Mouse (Mus musculus): ENCODE data around the gene Gfy. TPM values are rescaled to one million over a fixed set of nuclear protein-coding genes. Genes with fewer than 3 reads are reported as not detected.

The Gfy gene
- not detected in 2 replicates for polyA plus RNA-seq (2016; fragmentation: Nextera tagmentation; extraction: Ambion mirVana)

DNA sequence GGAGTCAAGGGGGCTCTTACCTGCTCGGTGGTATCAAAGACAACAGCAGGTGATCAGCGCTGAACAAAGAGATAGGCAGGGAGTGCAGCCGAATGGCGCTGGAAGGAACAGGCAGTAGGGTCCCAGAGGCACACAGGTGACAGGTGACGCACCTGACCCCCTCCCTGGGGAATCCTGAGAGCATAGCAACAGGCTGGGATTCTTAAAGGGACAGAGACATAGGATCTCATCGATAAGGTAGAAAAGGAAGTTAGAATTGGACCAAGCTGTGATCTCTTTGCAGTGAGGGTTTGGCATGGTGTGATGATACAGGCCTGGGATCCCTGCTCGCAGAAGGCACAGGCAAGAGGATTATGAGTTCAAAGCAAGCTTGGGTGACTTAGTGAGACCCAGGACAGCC, at the start of gene Gfy:
Gene Gfy, minus strand, starts transcription at position 101 of the 400 bp plus-strand sequence.
- Histone ChIP-seq H3K9ac (no peak within 1 kb of the TSS), H3K27me3 (peaks cover 100% of the 10 kb centered on the region), H3K4me2 (replicated peaks) (no peak within 1 kb of the TSS), H3K9me3 (replicated peaks) (no peaks in the 10 kb centered on the region), H3K27ac (no peak within 1 kb of the TSS), H3K4me1 (peaks cover 31% of the 10 kb centered on the region), H3K36me3 (no peaks in the 10 kb centered on the region), H3K4me3 (no peak within 1 kb of the TSS)
- no peak for ATAC-seq (ENCODE audit: low FRiP score)
- 26% methylated on average over 7 of the region's 7 CpGs for WGBS

DNA sequence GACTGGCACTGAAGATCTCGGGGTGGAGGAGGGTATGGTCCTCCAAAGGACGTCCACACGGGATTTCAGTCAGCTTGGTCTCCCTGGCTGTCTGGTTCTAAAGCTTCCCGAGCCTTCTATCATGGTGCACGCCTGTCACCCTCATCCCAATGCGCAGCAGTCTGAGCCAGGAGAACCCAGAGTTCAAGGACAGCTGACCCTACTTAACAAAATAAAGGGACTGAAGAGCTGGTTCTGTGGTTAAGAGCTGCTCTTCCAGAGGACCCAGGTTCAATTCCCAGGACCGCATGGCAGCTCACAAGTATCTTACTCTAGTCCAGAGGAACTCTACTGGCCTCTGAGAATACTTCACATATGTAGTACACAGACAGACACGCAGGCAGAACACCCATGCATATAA, 49.7 kb upstream of the Gfy start:
- peaks cover 16% of the 10 kb centered on the region for H3K4me1 ChIP-seq
- peaks cover 3% of the 10 kb centered on the region; the same call in 1 of the 2 replicates for H3K27me3 ChIP-seq
- ATAC-seq (ENCODE audit: low FRiP score) = no peak
- WGBS = 92% methylated on average over 8 of the region's 8 CpGs
- H3K9ac ChIP-seq = no peak overlapping the region
- H3K27ac ChIP-seq = no peak overlapping the region
- no peak overlapping the region for H3K4me2 ChIP-seq (replicated peaks)
- no peaks in the 10 kb centered on the region for H3K9me3 ChIP-seq (replicated peaks)
- no peak overlapping the region for H3K4me3 ChIP-seq
- peaks cover 81% of the 10 kb centered on the region for H3K36me3 ChIP-seq

GRCm38 (mm10) chr7:45228548-45228947, 49.2 kb upstream of the Gfy start:
- peaks cover 85% of the 10 kb centered on the region for H3K36me3 ChIP-seq
- no peak for ATAC-seq (ENCODE audit: low FRiP score)
- H3K27me3 ChIP-seq = peaks cover 3% of the 10 kb centered on the region; the same call in 1 of the 2 replicates
- H3K4me1 ChIP-seq = peaks cover 11% of the 10 kb centered on the region
- 95% methylated on average over 18 of the region's 18 CpGs for WGBS
- H3K9me3 ChIP-seq (replicated peaks) = no peaks in the 10 kb centered on the region
- H3K9ac ChIP-seq = no peak overlapping the region
- H3K4me2 ChIP-seq (replicated peaks) = no peak overlapping the region
- H3K4me3 ChIP-seq = no peak overlapping the region
- no peak overlapping the region for H3K27ac ChIP-seq

DNA sequence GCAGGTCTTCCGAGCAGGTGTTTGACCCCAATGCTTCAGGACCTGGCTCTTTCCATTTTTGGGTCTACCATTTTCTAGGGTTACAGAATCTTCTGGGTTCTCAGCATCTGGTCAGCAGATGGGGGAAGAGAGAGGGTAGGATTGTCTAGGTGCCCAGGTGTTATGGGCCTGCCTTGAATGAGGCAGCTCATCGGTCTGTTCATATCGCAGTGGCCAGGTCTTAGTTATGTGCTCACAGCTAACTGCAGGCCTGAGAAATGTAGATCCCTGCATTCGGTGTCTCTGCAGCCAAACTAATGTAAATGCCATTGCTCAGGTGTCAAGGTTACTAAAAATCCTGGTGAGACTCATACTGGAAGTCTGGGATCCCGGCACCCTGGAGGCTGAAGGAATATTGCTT, 47.1 kb upstream of the Gfy start:
- Histone ChIP-seq H3K27ac (no peak overlapping the region), H3K9ac (no peak overlapping the region), H3K36me3 (peaks cover 87% of the 10 kb centered on the region), H3K27me3 (peaks cover 3% of the 10 kb centered on the region; the same call in 1 of the 2 replicates), H3K4me2 (replicated peaks) (no peak overlapping the region), H3K4me3 (no peak overlapping the region), H3K9me3 (replicated peaks) (no peaks in the 10 kb centered on the region), H3K4me1 (no peaks in the 10 kb centered on the region)
- ATAC-seq (ENCODE audit: low FRiP score) = no peak
- WGBS = 95% methylated on average over 5 of the region's 5 CpGs

GRCm38 (mm10) chr7:45224826-45225225, 45.5 kb upstream of the Gfy start:
- no peak overlapping the region for H3K27ac ChIP-seq
- no peak overlapping the region for H3K4me2 ChIP-seq (replicated peaks)
- H3K4me3 ChIP-seq = no peak overlapping the region
- no peaks in the 10 kb centered on the region for H3K9me3 ChIP-seq (replicated peaks)
- 96% methylated on average over 7 of the region's 7 CpGs for WGBS
- H3K4me1 ChIP-seq = peaks cover 6% of the 10 kb centered on the region; the same call in 1 of the 2 replicates
- H3K27me3 ChIP-seq = no peaks in the 10 kb centered on the region
- no peak for ATAC-seq (ENCODE audit: low FRiP score)
- H3K9ac ChIP-seq = no peak overlapping the region
- peaks cover 93% of the 10 kb centered on the region for H3K36me3 ChIP-seq

DNA sequence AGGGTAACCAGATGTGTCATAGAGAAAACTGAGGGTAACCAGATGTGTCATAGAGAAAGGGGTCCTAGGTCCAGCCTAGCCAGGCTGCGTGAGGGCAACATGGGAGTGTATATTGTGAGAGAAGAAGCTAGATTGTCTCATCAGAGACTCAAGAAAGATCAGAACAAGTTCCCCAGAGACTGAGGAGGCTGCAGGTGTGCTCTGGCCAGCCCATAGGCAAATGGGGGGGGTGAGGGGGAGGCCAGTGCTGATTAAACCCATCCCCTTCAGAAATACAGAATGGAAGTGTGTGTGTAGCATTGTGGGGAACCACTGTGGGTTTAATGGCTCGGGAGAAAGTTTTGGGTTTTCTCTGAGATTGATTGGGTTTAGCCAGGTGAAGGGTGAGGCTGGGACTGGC, 42.3 kb upstream of the Gfy start:
- Histone ChIP-seq H3K9me3 (replicated peaks) (no peaks in the 10 kb centered on the region), H3K36me3 (peaks cover 84% of the 10 kb centered on the region), H3K27me3 (no peaks in the 10 kb centered on the region), H3K4me2 (replicated peaks) (no peak overlapping the region), H3K9ac (no peak overlapping the region), H3K4me1 (peaks cover 32% of the 10 kb centered on the region), H3K4me3 (no peak overlapping the region), H3K27ac (no peak overlapping the region)
- 80% methylated on average over 2 of the region's 2 CpGs for WGBS
- no peak for ATAC-seq (ENCODE audit: low FRiP score)

DNA sequence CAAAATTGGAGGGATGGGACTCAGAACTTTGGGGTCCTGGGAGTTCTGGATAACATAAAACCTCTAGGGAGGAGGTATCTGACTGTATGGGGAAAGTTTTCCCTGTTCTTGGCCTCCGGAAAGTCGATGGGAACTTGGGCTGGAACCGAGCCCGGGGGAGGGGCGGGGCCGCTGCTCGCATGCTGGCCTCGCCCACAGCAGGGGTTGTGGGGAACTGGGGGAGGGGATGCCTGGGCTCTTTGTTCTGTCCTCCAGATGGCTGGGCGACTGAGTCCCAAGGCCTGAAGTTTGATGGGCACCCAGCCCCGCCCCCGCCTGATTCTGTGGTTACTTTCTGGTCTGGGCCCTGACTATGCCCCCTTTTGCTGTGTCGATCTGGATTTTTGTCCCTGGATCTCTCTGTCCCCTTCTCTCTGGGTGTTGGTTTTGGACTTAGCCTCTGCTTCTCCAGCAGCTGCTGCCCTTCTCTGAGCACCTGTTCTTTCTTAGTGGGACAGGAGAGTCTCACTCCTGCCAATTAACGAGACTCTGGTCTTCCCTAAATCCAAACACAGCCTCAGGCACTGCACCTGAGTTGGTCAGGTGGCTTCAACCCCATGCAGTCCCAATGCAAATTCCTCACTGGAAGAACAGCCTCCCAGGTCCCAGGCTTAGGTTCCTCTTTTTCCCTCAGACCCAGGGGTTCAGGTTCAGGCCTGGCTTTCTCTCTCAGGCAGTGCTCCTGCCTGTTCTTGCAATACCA, 37.2 kb upstream of the Gfy start:
- peak; percentile 83 for ATAC-seq (ENCODE audit: low FRiP score)
- peaks cover 42% of the 10 kb centered on the region for H3K4me1 ChIP-seq
- H3K9ac ChIP-seq = peak overlapping the region; percentile 83
- H3K4me3 ChIP-seq = peak overlapping the region; percentile 70
- WGBS = 1% methylated on average over 13 of the region's 13 CpGs
- H3K36me3 ChIP-seq = peaks cover 36% of the 10 kb centered on the region
- peaks cover 9% of the 10 kb centered on the region for H3K27me3 ChIP-seq
- peak overlapping the region; percentile 79 for H3K4me2 ChIP-seq (replicated peaks)
- H3K27ac ChIP-seq = peak overlapping the region; percentile 91
- no peaks in the 10 kb centered on the region for H3K9me3 ChIP-seq (replicated peaks)

DNA sequence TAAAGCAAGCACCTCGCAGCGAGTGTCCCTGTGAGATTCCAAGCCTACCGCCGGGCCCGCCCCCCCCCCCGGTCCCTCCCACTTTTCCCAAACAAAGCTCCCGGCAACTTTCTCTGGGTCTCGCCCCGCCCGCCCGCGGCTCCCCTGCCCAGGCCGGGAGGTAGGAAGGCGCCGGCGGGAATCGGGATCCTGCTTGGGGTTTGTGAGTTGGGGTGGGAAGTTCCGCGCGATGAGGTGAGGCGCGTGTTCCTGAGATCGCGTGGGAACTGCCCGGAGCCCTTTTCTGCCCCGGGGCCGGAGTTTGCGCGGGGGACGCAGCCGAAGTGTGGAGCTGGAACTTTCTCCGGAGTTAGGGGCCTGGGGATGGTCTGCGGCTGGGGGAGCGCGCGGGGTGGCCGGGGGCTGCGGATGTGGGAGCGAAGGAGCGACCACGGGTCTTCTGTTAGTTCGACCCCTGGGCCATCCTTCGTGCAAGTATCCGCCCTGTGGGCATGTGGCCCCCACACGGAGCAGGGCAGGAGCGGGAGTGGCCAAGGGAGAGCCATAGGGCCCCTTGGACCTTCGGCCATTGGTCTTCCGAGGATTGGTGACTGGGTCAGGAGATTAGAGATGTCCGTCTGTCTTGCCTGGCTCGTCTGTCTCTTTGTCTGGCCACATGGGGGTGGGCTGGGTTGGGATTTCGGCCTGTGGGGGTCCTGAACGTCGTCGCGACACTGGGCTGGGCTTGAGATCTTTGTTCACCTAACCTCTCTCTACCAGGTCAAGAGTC, 36.5 kb upstream of the Gfy start, which contains the start of gene Tead2:
Gene Tead2, plus strand, starts transcription at position 81 of the 769 bp plus-strand sequence.
- under 1% methylated on average over 55 of the region's 55 CpGs for WGBS
- peaks cover 30% of the 10 kb centered on the region for H3K36me3 ChIP-seq
- peaks cover 16% of the 10 kb centered on the region for H3K27me3 ChIP-seq
- H3K4me2 ChIP-seq (replicated peaks) = peak within 1 kb of the TSS; percentile 79
- peak; percentile 57 for ATAC-seq (ENCODE audit: low FRiP score)
- H3K9me3 ChIP-seq (replicated peaks) = no peaks in the 10 kb centered on the region
- peak within 1 kb of the TSS; percentile 83 for H3K9ac ChIP-seq
- H3K4me3 ChIP-seq = peak within 1 kb of the TSS; percentile 70
- H3K27ac ChIP-seq = peak within 1 kb of the TSS; percentile 91
- H3K4me1 ChIP-seq = peaks cover 44% of the 10 kb centered on the region

DNA sequence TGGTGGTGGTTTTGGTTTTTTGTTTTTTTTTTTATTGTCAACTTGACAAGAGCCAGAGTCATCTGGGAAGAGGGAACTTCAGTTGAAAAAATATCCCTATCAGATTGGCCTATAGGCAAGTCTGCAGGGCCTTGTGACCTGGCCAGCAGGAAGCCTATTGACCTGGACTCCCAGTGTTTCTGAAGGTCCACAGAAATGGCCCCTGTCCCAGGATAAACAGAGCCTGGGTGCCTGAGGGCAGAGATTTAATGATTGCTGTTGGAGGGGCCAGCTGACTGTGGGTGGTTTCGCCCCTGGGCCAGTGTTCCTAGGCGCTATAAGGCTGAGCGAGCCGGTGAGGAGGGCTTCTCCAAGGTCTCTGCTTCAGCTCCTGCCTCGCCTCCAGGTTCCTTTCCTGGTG, 34.3 kb upstream of the Gfy start:
- Histone ChIP-seq H3K27me3 (peaks cover 30% of the 10 kb centered on the region), H3K36me3 (peaks cover 9% of the 10 kb centered on the region; the same call in 1 of the 2 replicates), H3K9ac (no peak overlapping the region), H3K4me3 (no peak overlapping the region), H3K4me2 (replicated peaks) (no peak overlapping the region), H3K4me1 (peaks cover 29% of the 10 kb centered on the region), H3K9me3 (replicated peaks) (no peaks in the 10 kb centered on the region), H3K27ac (no peak overlapping the region)
- WGBS = 55% methylated on average over 5 of the region's 5 CpGs
- ATAC-seq (ENCODE audit: low FRiP score) = no peak

GRCm38 (mm10) chr7:45212356-45212755, 33.0 kb upstream of the Gfy start:
- peaks cover 19% of the 10 kb centered on the region for H3K4me1 ChIP-seq
- no peak overlapping the region for H3K4me2 ChIP-seq (replicated peaks)
- H3K9me3 ChIP-seq (replicated peaks) = no peaks in the 10 kb centered on the region
- no peak for ATAC-seq (ENCODE audit: low FRiP score)
- no peak overlapping the region for H3K27ac ChIP-seq
- no peak overlapping the region for H3K9ac ChIP-seq
- H3K27me3 ChIP-seq = peaks cover 30% of the 10 kb centered on the region
- 76% methylated on average over 7 of the region's 7 CpGs for WGBS
- no peaks in the 10 kb centered on the region for H3K36me3 ChIP-seq
- H3K4me3 ChIP-seq = 0 out of 2 replicates have a peak overlapping the region, but pooled peaks have one; percentile 10

- Histone ChIP-seq H3K9ac (no peak within 1 kb of the TSS), H3K27ac (no peak within 1 kb of the TSS), H3K4me1 (peaks cover 14% of the 10 kb centered on the region), H3K9me3 (replicated peaks) (no peaks in the 10 kb centered on the region), H3K27me3 (peaks cover 30% of the 10 kb centered on the region), H3K4me2 (replicated peaks) (0 out of 2 replicates have a peak within 1 kb of the TSS, but pooled peaks have one; percentile 9), H3K36me3 (no peaks in the 10 kb centered on the region), H3K4me3 (peak within 1 kb of the TSS; percentile 10; the same call in 1 of the 2 replicates)
- ATAC-seq (ENCODE audit: low FRiP score) = no peak
- WGBS = 7% methylated on average over 17 of the region's 17 CpGs
Measured at GRCm38 (mm10) chr7:45211851-45212251, 32.5 kb upstream of the Gfy start, which contains the start of gene Dkkl1. Dkkl1 (minus strand) TSS chr7:45212147.

GRCm38 (mm10) chr7:45211070-45211469, 31.7 kb upstream of the Gfy start:
- Histone ChIP-seq H3K36me3 (no peaks in the 10 kb centered on the region), H3K9ac (no peak overlapping the region), H3K27me3 (peaks cover 30% of the 10 kb centered on the region), H3K4me2 (replicated peaks) (no peak overlapping the region), H3K9me3 (replicated peaks) (no peaks in the 10 kb centered on the region), H3K4me1 (peaks cover 12% of the 10 kb centered on the region), H3K4me3 (no peak overlapping the region), H3K27ac (no peak overlapping the region)
- WGBS = 77% methylated on average over 10 of the region's 10 CpGs
- no peak for ATAC-seq (ENCODE audit: low FRiP score)

Data from hindbrain, embryonic 12.5 days (tissue).